Mouse (Mus musculus): Measurements from ENCODE around the gene Mmp3. TPM values are rescaled to one million over a fixed set of nuclear protein-coding genes. Genes with fewer than 3 reads are reported as not detected.

Mmp3 gene
- polyA plus RNA-seq, 1 experiment from 2014 or later = 0.82 TPM

Other genes with a start within 250 kb of the Mmp3 start
- 3.4 and 12.3 TPM in 2 replicates for gene Mmp13, start 173.3 kb upstream of the Mmp3 start, polyA plus RNA-seq (2014; fragmentation: Nextera tagmentation; extraction: Ambion mirVana)
- gene Mmp12, start 101.4 kb upstream of the Mmp3 start, polyA plus RNA-seq (2014; fragmentation: Nextera tagmentation; extraction: Ambion mirVana) = 0.09 and 0.32 TPM in 2 replicates
- not detected in 2 replicates for gene Mmp1b, start 57.8 kb upstream of the Mmp3 start, polyA plus RNA-seq (2014; fragmentation: Nextera tagmentation; extraction: Ambion mirVana)
- not detected in 2 replicates for gene Mmp10, start 56.5 kb downstream of the Mmp3 start, polyA plus RNA-seq (2014; fragmentation: Nextera tagmentation; extraction: Ambion mirVana)
- gene Mmp8, start 112.6 kb downstream of the Mmp3 start, polyA plus RNA-seq (2014; fragmentation: Nextera tagmentation; extraction: Ambion mirVana) = 0.51 and 0.79 TPM in 2 replicates
- 0.17 TPM in 1 of 2 replicates, not detected in the other for gene Mmp27, start 125.6 kb downstream of the Mmp3 start, polyA plus RNA-seq (2014; fragmentation: Nextera tagmentation; extraction: Ambion mirVana)
- not detected in 2 replicates for gene Mmp20, start 182.4 kb downstream of the Mmp3 start, polyA plus RNA-seq (2014; fragmentation: Nextera tagmentation; extraction: Ambion mirVana)
- 0.20 TPM in 1 of 2 replicates, not detected in the other for gene Mmp7, start 246.3 kb downstream of the Mmp3 start, polyA plus RNA-seq (2014; fragmentation: Nextera tagmentation; extraction: Ambion mirVana)

Measured in embryonic facial prominence, embryonic 14.5 days (tissue).